Mouse (Mus musculus) adipocyte (in vitro differentiated cells): ENCODE results near the gene 1700012B07Rik.
A peak's percentile ranks its signal among the peaks of the same experiment; 100 is the strongest.

Experiments used
- DNase-seq: peaks from one replicate; pipeline ENCODE4 v3.0.0-alpha.2; 2016; ENCODE audit warnings: low spot score

1700012B07Rik gene

DNA sequence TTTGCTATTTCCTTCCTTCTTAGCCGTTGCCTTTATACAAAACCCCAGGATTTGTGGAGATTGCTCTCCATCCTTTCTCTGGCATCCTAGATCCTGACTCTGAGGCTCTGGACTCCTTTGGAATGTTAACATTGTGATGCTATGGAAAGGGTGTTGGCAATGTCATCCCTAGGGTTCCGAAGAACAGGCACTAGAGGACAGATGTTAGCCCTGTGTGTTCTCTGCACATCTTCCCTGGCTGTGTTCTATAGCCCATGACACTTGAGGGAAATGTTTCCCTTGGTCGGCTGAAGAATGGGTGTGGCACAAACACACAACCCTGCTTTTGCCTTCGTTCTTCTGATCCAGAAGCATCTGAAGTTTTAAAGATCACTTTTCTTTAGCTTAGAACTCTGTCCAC is at the start of gene 1700012B07Rik:
TSS of gene 1700012B07Rik (minus strand) at position 101 of the 400 bp plus-strand sequence.
- no peak for DNase-seq

DNA sequence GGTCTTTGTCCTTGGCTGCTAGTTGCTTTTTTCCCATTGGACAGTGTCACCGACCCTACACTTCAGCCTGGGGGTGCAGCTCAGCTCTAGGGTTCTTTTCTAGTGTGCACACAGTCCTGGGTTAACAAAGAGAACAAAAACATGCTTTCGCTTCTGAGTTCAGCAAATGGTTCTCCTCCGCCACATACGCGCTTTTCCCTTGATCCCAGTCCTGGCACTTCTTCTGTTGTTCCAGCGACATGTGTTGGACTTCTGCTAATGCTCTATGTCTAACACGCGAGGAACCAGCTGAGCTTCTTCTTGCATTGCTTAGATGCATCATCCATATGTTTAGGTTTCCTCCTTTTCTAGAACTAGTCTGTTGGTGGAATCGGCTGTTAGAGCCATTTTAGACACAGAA is 48.9 kb upstream of the 1700012B07Rik start:
- no peak for DNase-seq

- no peak for DNase-seq
Measured at GRCm38 (mm10) chr11:109875834-109876233, 48.0 kb upstream of the 1700012B07Rik start.

DNA sequence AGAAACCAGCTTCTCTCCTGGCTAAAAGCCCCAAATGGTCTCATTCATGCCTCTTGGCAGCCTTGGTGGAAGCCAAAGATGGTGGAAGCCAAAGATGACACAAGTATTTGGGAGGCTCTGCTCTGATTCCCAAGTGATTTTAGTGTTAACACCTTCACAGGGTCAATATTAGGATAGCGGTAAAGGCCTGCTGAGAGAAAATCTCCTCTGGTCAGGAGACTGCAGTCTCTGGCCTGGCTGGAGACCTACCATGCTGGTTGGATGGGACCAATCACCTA is 47.6 kb upstream of the 1700012B07Rik start:
- peak; percentile 51 for DNase-seq

DNA sequence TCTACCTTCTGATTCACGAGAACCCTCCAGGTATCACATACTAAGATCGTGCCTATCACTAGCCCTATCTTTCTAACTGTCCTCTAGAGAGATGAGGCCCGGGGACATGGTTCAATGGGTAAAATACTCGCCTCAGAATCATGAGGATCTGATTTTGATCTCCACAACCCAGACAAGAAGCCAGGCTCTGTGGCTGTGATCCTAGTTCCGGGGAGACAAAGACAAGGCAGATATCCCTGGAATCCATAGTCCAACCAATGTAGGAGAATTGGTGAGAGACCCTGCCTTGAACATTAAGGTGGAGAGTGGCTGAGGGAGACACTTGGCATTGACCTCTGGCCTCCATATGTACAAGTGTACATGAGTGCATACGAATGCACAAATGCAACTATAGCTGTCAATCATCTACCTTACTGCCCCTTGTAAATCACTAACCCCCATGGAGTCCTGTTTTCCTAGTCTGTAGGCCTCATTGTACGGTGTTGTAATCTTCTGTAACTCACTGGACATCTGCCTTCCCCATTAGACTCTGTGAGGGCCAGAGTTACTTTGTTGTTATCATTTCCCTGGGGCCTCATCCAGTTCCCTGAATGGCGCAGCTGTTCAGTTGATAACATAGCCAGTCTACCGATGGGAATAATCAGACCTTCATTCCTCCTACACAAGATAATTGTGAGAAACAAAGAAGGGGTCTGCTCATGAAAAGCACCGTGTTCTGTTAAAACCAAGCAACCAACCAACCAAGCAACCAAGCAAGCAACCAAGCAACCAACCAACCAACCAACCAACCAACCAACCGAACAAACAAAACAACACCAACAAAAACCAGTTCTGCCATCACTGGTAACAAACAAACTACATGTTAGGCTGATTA is 47.0 kb upstream of the 1700012B07Rik start:
- DNase-seq: no peak

- no peak for DNase-seq
Measured at GRCm38 (mm10) chr11:109873852-109874610, 46.2 kb upstream of the 1700012B07Rik start.

DNA sequence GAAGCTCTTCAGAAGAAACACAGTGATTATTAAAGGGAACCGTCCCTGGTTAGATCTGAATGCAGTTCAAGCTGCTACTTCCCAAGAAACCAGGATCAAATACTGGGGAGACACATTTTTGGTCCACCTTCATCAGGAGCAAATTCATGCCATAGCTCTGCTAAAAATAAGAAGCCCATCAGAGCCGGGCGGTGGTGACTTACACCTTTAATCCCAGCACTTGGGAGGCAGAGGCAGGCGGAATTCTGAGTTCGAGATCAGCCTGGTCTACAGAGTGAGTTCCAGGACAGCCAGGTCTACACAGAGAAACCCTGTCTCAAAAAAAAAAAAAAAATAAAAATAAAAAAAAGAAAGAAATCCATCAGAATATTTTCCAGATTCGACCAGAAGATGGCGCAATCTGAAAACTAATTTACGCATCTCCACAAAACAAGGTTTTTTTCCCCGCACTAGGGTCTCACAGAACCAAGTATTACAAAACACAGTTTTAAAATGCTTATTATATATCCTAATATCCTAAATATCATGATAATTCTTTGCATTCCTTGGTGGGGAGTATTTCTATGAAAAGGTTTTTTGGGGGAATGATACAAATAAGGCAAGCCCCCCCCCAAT is 45.4 kb upstream of the 1700012B07Rik start:
- peak; percentile 65 for DNase-seq

DNA sequence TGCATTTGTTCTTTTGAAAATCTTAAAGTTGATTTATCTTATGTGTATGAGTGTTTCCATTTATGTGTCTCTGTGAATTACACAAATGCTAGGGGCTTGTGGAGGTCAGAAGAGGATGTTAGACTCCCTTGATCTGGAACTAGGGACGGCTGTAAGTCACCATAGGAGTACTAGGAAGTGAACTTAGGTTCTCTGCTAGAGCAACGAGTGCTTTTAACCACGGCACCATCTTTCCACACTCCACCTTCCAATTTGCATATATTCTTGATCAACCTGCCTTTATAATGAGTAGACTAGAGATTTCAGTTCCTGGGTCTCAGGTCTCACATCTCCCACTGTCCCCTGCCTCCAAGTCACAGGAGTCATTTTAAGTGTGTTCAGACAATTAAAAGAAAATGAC is 44.8 kb upstream of the 1700012B07Rik start:
- DNase-seq: no peak

DNA sequence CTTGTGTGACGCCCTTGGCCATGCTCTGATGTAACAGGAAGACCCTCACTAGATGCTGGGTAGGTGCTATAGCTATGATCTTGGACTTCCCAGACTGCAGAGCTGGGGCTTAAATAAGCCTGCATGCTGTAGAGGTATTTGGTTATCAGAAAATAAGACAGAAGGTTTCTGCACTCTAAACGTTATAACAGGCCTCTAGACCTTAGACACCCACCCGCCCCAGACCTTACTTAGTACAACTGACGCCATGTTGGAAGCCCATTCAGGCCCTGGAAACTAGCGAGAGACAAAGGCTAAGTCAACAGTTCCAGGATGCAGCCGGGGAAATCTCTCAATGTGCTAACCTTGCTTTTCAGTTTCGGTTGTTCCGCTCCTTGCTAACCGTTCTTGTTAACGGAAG is 44.2 kb upstream of the 1700012B07Rik start:
- DNase-seq: no peak

DNA sequence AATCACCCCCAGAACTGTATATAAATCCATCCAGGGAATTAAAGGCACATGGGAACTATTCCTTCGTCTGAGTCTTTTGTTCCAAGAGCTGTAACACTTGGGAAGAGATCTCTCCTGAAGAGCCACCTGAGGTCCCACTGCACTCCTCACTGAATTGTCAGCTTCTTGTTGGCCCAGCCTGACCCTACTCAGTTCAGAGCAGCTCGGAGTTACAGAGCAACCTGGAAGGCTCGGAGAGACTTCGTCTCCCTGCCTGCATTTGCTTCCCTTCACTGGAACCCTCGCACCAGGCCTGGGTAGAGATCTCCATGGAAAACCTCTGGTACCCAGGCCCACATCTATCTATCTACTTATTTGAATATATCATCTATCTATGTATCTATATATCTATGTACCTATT is 40.0 kb upstream of the 1700012B07Rik start:
- no peak for DNase-seq

DNA sequence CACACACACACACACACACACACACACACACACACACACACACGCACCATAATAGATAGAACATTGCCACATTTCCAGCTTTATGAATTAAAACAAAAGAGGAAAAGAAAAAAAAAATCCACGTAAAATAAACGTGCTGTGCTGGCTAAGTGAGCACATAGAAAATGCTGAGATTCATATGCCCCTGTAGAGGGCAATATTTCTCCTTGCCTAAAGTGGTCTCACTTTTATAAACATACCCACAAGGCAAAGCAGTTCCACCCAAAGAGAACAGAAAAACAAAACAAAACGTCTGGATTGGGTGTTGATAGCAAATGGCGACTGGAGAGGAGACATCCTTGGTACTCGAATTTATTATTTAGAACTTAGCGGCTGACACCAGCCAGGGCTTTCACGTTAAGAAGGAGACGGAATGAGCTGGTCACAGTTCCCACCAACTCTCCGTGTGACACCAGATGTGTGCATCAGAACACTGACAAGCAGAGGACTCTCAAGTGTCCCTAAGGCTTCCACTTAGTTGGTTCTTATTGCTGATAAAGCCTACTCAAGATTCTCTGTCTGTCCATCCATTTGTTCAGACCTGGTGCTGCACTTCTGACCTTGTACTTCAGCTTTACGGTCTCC is 38.8 kb upstream of the 1700012B07Rik start:
- DNase-seq: no peak

- no peak for DNase-seq
Measured at GRCm38 (mm10) chr11:109865526-109865925, 37.7 kb upstream of the 1700012B07Rik start.

- DNase-seq: no peak
Measured at GRCm38 (mm10) chr11:109863951-109864350, 36.1 kb upstream of the 1700012B07Rik start.

GRCm38 (mm10) chr11:109863194-109863746 is 35.4 kb upstream of the 1700012B07Rik start:
- peak; percentile 73 for DNase-seq

- DNase-seq: peak; percentile 95
Measured at GRCm38 (mm10) chr11:109860508-109860907, 32.7 kb upstream of the 1700012B07Rik start.

DNA sequence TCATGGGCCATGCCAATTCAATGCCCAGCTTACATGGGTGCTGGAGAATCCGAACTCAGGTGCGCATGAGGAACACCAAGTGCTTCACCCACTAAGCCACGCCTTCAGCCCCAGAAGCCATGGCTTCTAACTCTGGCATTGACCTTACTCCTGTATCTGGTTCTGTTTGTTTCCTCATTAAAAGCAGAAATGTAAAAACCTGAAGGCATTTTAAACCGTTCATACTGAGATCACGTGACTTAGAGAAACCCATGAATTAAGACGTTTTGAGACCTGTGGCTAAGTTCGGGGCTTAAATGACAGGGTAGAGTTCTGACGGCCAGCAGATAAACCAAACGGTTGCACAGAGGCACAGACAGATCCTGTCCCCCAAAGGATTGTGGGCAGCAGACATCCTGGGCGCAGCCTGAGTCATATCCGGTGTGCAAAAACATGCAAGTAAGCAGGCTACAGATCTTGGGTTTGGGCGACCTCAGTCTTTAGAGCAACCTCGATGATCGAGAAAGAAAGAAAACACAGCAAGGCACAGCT is 32.2 kb upstream of the 1700012B07Rik start:
- peak; percentile 74 for DNase-seq

GRCm38 (mm10) chr11:109859441-109859840 is 31.6 kb upstream of the 1700012B07Rik start:
- no peak for DNase-seq

DNA sequence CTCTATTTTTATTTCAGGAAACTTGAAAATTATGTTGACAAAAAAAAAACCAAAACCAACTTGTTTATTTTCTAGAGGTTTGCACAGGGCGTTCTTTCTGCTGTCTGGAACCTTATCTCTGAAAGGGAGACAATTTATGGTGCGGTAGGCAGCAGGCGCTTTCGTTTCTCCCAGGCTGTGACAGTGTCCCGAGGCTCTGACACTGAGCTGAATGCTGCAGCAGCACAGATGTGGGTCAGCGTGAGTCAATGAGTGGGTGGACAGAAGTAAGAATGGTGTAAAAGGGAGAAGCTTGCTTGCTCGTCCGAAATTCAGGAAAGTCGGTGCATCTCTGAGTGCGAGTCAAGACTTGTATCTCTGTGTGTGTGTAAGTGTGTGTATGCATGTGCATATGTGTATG is 29.2 kb upstream of the 1700012B07Rik start:
- DNase-seq: peak; percentile 43

DNA sequence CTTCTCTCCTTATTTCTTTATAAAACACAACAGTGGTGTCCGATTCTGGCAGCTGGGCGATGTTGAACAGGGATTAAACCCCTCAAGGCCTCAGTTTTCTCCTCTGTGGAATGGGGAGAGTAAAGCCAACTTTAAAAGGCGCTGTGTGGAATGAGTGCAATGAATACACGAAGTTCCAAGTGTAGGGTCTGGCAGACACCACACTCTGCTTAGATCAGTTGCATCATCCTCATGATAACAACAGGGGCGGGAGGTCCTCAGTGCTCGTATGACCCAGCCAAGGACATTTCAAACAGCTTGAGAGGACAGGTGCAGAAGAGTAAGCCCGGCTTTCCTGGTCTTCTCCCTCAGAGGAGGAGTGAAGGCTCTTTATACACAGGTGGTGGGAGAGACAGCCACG is 26.2 kb upstream of the 1700012B07Rik start:
- no peak for DNase-seq

DNA sequence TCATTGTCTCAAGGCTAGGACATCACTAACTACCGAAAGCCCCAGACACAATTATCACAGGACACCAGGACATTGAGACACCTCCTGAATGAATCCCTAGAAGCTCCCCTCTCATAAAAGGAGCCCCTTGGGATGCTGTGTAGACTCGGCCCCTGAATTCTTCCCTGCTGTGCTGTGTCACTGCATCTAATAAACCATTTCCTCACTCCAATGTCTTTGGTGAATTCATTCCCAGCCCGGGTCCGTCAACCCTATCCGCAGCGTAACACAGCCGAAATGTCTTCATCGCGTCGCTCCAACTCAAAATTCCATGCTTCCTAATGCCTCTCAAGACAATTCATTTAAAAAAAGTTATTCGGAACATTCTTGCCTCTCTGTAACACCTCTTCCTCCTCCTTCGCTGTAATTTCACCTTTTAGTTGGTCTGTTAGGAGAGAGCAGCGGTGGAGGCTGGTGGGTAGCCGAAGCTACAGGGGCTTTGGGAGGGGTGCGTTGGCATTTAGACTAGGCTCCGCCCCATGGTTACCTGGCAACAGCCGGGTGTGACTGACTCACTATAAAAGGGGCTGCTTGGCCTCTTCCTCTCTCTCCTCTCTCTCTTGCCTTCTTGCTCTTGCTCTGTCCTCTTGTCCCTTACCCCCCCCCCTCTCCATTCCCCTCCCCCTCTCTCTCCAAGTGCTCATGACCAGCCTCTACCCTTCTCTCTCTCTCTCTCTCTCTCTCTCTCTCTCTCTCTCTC is 25.6 kb upstream of the 1700012B07Rik start:
- DNase-seq: no peak

DNA sequence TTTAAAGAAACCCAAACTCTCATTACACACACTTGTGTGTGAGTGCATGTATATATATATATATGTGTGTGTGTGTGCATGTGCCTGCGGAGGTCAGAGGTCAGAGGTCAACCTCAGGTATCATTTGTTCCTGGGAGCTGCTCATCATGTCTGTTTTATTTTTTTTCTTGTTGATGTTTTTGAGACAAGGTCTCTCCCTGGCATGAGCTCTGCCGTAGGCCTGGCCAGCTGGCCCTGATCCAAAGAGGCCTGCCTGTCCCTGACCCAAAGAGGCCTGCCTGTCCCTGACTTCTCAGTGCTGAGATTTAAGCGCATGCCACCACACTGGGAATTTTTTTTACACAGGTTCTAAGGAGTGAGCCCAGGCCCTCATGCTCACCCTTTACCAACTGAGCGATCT is 24.1 kb upstream of the 1700012B07Rik start:
- DNase-seq: peak; percentile 64
